Mouse (Mus musculus): ENCODE measurements around the gene Klhl42. TPM values are rescaled to one million over a fixed set of nuclear protein-coding genes. Genes with fewer than 3 reads are reported as not detected.
A peak's percentile ranks its signal among the peaks of the same experiment; 100 is the strongest.

The Klhl42 gene
- 13.0 and 14.4 TPM in 2 replicates for polyA plus RNA-seq (2012; rRNA removed)

DNA sequence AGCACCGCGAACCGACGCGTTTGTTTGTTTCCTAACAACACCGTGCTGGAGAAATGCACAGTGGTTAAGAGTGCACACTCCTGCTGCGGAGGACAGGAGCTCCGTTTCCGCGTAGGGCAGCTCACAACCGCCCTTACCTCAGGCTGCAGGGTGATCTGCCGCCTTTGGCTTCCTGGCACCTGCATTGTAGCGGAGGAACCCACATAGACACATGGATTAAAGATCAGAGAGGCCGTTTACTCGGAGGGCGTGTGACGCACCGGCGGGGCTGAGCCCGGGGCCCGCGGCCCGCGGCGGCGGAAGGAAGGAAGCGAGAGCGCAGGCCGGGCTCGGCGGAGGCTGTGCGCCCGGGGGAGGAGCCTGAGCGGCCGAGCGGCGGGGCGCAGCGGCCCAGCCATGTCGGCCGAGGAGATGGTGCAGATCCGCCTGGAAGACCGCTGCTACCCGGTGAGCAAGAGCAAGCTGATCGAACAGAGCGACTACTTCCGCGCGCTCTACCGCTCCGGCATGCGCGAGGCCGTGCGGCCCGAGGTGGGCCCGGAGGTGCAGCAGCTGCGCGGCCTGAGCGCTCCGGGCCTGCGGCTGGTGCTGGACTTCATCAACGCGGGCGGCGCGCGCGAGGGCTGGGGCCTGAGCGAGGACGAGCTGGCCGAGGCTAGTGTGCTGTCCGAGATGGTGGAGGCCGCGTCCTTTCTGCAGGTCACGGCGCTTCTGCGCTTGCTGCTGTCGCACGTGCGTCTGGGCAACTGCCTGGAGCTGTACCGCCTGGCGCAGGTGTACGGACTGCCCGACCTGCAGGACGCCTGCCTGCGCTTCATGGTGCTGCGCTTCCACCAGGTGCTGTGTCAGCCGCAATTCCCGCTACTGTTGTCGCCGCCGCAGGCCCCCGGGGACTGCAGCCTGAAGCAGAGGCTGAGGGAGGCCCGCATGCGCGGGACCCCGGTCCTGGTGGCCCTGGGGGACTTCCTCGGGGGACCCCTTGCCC, at the start of gene Klhl42:
Gene Klhl42 (plus strand): TSS at position 244 of the 985 bp plus-strand sequence.
- peak in 1 of 2 experiments; percentile 68 for DNase-seq (ENCODE audit: extremely low spot score in 1 of 2, low spot score in 1 of 2)

DNA sequence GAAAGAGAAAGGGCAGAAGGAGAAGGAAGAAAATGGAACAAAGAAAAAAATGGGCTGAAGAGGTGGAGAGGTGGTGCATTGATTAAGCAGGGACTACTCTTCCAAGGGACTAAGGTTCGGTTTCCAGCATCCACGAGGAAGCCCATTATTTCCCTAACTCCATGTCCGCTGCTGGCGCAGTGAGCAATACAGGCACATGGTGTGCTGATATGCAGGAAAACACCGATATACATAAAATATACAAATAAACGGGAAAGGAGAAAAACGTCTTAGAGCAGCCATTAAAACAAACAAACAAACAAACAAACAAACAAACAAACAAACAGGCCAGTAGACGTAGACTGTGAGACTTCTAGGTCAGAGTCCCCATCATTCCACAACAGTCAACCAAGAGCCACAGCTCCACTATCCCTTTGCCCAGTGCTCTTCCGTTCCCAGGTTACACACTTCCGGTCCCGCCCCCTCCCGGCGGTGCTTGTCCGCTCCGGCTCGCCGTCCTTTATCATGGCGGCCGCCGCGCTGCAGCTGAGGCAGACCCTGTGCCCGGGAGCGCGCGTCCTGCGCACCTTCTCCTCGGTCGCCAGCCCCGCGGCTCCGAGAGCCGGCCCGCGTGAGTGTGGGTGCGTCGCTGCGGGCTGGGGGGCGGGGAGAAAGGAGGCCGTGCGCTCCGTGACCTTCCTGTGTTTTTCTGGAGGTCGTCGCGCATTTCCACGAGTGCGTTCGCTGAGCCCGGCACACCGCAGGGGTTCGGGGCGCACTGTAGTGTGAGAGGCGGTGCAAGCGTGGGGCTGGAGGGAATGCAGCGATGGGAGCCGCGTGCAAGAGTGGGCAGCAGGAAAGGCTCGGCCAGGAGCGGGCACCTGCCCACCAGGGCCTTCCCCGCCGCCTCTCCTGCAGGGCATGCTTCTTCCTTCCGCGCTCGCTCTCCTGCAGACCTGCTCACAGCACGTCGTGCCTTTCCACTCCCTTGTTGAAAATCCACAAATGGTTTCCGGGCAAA, 48.6 kb upstream of the Klhl42 start, which contains the start of gene Mrps35:
Gene Mrps35 (plus strand): TSS at position 474 of the 1,000 bp plus-strand sequence.
- peak; percentile 68 to 92 for DNase-seq (ENCODE audit: extremely low spot score in 1 of 2, low spot score in 1 of 2)

DNA sequence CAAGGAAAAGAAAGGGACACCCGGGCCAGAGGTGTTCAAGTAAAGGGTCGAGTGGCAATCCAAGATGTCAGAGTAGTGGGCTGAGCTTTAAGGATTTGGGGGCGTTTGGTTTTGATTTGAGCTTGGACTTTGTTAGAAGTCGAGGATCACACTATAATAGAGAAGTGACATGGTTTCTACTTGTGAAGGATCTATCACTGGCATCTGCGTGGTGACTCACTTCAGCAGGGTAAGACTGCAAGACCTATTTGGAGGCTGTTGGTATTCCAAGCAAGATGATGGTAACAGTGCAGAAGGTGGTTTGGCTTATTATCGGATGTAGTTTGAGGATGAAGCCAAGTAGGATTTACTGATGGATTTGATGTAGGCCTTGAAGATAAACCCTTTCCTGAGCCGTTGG, 47.5 kb upstream of the Klhl42 start:
- DNase-seq (ENCODE audit: extremely low spot score in 1 of 2, low spot score in 1 of 2) = no peak

DNA sequence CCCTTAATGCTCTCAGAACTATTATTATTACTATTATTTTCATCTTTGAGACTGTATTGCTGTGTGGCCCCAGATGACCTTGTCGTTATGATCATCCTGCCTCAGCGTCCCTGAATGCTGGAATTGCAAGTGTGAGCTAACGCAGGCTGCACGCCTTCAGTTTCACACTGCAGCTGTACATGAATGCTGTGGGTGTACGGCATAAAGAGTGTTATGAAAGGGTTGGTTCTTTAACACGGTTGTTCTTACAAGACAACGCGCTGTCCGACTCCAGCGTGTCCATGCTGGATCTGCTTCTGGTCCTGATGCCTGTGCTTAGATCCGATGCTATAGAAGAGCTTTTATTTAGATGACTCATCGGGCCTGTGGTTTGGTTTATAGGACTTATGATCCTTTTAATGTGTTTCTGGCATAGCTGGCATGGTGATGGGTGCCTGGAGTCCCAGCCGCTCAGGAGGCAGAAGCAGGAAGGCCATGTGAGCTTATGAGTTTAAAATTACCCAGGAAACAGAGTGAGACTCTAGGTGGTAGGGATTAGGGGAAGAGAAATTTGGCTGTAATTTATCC, 41.9 kb upstream of the Klhl42 start:
- DNase-seq (ENCODE audit: extremely low spot score in 1 of 2, low spot score in 1 of 2) = peak; percentile 19 to 28

DNA sequence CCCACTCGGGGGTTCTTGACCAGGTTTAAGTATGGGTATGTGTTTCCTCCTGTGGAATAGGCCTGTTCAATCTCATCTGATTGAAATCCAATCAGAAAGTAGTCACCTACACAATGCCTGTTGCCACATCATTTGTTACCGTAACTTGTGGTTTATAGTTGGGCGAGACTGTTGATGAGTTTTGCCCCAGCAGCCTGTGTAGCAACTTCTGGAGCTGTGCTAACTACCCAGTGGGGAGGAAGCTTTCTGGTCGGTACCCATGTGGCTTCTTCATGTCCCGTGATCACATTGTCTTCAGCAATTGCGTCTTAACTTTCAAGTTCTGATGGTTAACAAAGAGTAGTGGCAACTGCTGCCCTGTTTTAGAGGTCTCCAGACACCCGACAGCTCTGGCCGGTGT, 39.5 kb upstream of the Klhl42 start:
- no peak for DNase-seq (ENCODE audit: extremely low spot score in 1 of 2, low spot score in 1 of 2)

DNA sequence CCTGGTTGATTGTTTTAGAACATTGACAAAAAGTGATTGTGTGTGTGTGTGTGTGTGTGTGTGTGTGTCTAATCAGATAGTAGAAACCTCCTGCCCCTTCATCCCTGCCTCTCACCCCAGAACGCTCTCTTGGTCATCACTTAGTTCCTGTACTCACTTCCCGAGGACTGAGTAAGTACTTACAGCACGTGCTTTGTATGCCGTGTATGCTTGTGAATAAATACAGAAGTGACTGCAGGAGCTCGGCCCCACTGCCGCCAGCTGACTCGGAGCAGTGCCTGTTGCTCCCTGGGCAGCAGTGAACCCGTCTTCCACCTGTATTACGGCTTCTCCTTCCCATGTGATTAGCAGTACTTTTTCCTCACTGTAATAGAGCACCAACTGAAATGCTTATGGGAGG, 38.7 kb upstream of the Klhl42 start:
- DNase-seq (ENCODE audit: extremely low spot score in 1 of 2, low spot score in 1 of 2) = no peak

DNA sequence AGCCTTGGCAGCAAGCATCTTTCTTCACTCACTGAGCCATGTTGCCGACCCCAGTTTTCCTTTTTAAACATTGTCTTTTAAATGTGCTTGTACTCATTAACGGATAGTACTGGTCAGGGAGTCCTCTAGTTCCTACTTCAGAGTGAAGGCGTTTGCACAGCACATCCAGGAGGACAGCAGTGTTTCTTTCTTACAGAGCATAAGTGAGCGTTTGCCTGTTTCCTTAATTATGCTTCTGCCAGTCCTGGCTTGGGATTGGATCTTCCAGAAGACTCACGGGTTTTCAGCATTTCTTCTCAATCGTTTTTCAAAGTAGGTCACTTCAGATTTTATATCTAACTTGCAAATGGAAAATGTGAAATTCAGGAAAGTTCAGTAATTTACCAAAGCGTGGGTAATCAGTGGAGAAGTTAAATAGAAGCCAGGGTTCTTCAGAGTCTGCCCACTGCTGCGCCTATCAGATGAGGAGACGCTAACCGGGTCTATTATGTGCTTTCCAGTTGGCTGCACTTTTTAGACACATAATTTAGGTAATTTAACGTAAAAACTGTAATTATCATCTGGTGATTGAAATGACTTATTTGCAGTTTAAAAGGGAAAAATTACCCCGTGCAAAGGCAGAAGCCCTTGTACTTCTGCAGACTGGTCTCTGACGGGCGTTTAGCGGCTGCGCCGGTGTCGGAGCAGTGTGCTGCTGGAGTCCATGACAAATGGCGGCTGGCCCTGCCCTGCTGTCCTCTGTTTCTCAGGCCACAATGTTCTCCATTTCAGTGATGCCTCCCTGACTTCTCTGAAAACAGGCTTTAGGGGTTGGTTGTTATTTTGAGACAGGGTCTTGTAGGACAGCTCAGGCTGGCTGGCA, 37.2 kb upstream of the Klhl42 start:
- peak in 1 of 2 experiments; percentile 22 for DNase-seq (ENCODE audit: extremely low spot score in 1 of 2, low spot score in 1 of 2)

DNA sequence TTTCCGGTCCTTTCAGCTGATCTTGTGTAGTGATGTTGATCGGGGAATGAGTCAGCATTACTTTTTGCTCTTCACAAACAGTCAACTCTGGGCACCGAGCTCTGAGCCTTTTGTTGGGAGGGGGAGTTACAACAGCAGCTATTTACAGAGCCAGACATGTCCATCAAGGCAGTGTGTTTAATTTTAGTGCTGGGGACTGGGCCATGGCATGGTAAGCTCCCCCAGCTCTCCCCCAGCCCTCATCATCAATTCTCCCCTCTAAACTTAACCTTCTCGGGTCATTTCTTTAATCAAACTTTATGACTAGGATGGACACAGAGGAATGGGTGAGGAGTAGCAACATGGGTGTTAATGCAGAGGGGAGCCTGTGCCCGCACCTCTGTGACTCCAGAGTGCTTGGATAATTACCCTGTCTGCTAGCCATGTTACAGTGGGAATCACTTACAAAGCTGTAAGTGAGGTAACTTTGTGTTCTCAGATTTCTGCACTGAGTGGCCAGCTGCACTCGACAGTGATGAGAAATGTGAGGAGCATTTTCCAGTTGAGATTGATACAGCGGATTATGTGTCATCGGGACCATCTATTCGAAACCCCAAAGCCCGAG, 35.7 kb upstream of the Klhl42 start:
- no peak for DNase-seq (ENCODE audit: extremely low spot score in 1 of 2, low spot score in 1 of 2)

DNA sequence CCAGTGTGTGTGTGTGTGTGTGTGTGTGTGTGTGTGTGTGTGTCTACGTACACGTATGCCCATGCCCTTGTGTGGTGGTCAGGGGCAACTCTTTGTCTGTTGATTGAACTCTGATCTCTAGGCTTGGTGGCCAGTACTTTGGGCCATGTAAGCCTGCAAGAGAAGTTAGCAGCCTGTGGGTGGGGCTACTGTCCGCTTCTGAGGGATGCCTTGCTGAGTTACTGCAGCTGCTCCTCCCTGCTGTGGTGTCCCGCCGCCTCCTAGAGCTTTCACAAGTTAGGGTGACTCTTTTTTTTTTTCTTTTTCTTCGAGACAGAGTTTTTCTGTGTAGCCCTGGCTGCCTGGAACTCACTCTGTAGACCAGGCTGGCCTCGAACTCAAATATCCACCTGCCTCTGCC, 31.9 kb upstream of the Klhl42 start:
- DNase-seq (ENCODE audit: extremely low spot score in 1 of 2, low spot score in 1 of 2) = no peak

DNA sequence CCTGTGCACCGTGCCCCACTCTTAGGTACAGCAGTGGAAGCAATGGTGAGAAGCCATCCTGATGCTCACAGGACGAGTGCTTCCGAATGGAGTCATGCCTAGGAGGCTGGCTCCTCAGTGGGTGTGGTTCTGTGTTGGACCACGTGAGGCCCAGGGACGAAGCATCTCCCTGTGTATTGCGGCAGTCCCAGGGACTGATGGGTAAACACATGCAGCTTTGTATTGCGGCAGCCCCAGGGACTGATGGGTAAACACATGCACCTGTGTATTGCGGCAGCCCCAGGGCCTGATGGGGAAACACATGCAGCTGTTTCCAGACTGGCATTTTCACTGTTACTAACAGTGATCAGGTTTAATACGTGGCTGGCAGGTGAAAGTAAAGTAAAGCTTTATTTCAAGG, 29.5 kb upstream of the Klhl42 start:
- no peak for DNase-seq (ENCODE audit: extremely low spot score in 1 of 2, low spot score in 1 of 2)

DNA sequence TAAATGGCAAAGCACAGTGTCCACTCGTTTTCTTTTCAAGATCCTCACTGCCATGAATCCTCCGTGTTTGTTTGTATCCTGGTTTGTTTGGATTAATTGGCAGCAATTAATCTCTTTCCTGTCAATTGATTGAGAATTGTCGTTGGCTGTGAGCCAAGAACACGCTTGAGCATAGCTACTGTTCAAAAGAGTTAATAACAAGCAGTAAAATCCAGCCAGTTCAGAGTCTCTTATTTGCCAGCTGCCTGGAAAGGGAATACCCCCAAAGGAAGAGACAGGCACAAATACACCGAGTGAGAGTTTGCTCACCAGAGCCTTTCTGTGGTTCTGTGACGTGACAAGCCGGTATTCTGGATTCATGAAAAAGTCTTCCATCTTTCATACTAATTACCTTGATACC, 29.1 kb upstream of the Klhl42 start:
- DNase-seq (ENCODE audit: extremely low spot score in 1 of 2, low spot score in 1 of 2) = no peak

DNA sequence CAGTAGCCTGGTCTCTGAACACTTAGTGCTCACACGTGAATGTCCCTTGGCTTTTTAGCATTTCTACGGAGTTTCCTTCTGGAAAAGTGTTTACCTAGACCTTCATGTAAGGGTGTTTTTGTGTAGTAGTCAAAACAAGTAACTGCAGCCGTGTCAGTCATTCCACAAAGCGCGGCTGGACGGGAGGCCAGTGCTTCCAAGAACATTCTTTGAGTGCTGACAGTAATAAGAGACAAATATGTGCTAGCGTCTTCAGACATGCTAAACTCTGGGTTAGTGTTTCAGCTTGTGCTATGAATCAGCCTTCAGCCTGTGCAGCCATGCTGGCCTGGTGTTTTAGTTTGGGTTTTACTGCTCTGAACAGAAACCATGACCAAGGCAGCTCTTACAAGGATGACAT, 28.5 kb upstream of the Klhl42 start:
- no peak for DNase-seq (ENCODE audit: extremely low spot score in 1 of 2, low spot score in 1 of 2)

DNA sequence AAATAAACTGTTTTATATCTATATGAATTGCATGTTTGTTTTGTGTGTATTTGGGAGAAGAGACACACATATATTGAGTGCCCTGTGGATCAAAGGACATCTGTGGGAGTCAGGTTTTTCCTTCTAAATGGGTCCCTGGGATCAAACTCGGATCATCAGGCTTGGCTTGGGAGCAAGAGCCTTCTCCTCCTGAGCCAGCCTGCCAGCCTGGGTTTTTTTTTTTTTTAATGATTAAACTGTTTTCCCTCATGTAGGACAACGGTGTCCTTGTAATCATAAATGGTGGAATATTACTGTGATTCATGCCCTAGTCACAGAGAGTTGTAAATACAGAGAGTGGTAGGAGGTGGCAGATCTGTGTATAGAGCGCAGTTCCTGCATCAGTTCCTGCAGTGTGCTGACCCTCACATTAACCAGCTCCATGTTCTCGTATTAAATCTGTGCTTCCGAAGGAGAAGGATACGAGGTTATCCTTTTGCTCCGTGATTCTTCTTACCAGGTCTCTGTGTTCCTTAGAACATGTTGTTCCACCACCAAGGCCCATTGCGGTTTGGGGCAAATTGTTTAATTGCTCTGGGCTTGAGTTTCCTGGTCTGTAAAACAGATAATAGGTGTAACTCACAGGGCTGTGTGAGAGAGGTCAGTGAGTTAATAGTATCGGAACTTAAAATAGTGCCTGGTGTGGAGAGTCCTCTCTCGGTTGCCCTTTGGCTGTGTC, 26.8 kb upstream of the Klhl42 start:
- no peak for DNase-seq (ENCODE audit: extremely low spot score in 1 of 2, low spot score in 1 of 2)

DNA sequence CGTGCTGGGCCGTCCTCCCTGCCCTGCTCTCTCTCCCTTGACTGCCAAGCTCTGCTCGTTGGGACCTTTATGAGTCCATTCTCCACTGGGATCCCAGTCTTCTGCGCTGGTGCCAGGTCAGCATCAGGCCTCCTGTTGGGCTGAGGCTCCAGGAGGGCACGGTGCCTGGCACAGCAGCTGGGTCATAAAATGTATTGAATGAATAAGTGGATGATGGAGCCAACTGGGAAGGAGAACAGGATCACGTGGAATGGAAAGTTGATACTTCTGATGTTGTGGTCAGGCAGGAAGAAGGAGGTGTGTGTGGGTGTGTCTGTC, 26.3 kb upstream of the Klhl42 start:
- no peak for DNase-seq (ENCODE audit: extremely low spot score in 1 of 2, low spot score in 1 of 2)

DNA sequence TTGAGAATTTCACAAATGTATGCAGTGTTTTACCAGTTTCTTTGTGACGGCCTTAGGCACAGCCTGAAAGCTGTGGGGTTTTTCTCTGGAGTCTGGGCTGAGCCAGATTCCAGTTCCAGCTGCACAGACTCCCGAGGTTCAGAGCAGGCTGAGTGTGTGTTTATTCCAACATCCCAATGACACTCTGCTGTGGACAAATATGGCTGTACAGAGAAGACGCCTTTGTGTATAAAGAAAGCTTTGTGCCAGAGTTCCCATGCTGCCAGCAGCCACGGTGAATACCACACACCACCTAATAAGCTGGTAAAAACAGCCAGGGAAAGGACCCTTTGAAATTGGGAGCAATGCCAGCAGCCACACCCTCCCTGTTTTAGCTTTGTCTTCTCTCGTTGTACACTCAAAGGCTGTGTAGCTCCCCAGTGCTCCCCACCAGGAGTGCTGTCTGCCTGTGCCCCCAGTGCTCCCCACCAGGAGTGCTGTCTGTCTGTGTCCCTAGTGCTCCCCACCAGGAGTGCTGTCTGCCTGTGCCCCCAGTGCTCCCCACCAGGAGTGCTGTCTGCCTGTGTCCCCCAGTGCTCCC, 15.3 kb upstream of the Klhl42 start:
- no peak for DNase-seq (ENCODE audit: extremely low spot score in 1 of 2, low spot score in 1 of 2)

DNA sequence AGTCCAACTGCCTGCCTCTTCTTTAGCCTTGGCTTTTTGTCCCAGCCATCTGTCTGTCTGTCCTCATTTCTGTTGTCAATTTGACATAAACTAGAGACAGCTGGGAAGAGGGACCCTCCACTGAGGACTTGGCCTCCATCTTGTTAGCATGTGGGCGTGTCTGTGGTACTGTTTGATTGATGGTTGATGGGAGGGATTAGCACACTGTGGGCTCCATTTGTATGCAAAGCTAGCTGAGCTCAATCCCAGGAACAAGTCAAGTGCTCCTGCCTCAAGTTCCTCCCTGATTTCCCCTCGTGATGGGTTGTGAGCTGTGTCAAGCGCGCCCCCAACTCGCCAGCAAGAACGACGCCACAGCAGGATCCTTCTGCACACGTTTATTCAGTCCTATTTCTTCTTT, 14.3 kb upstream of the Klhl42 start:
- DNase-seq (ENCODE audit: extremely low spot score in 1 of 2, low spot score in 1 of 2) = no peak

DNA sequence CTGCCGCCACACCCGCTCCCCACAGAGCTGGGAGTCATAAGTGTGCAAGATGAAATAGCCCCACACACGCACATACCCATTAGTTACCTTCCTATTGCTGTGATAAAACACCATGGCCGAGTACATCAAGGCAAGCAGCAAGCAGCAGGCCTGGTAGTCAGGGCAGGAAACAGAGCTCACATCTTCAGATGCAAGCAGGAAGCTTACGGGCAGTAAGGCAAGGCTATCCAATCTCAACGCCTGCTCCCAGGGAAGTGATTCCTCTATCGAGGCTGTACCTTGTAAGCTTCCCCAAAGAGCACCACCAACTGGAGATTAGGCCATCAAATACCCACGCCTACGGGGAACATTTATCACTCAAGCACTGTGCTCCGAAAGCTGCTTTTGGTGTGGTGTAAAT, 11.3 kb upstream of the Klhl42 start:
- DNase-seq (ENCODE audit: extremely low spot score in 1 of 2, low spot score in 1 of 2) = no peak

DNA sequence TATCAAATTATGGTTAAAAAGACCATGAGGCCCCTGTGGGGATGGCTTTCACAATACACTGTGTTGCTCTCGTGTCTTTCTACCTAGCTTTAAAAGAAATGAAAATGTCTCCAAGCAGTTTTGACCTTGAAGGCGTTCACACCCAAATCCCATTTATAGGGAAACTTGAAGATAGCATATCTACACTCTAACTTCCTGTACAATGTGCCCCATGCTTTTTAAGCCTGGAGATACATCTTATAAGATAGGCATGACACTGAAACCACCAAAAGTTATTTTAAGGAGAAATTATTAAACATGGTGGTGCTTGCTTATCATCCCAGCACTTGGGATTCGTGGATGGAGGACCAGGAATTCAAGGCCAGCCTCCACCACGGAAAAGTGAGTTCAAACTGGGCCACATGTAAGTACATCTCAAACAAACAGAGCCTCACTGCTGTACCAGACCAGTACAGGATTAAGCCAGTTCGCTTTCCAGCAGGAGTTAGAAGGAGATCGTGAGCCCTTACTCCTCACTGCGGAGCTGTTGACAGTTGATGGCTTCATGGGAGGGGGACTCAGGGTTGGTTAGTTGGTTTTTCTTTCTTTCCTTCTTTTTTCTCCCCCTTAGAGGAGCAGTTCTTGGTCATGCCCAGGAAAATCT, 5.7 kb upstream of the Klhl42 start:
- no peak for DNase-seq (ENCODE audit: extremely low spot score in 1 of 2, low spot score in 1 of 2)

Data from frontal cortex, adult 2 months (tissue).